In the genomic region with DNA sequence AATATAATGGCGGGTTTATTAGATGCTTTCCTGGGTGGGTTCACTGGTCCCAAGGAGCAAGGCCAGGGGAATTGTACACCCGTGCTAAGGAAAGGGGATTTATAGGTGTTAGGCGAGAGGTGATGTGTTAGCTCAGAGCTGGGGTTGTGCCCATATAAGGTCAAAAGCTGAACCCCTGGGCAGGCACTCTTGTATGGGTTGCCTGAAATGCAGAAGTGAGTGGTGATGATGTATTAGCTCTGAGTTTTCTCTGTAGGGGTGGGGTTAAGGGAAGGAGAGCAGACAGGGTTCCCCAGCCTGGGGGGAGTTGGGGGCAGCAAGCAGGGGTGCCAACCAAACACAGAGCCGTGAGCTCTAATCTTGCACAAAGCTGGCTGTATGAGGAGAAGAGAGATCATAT, we compare ENCODE assay signal across 24 mouse cellular contexts.
A peak's percentile ranks its signal among the peaks of the same experiment; 100 is the strongest.
DNase-seq lines count a peak whose midpoint lies in the region; ATAC-seq and TF ChIP-seq lines count a peak whose summit lies in the region.
"Had no signal": no experiment of that assay in that cellular context is flagged by ENCODE, and none has a peak within 500 bp of the region (broad histone marks: within the 10 kb centered on the region; RNA-seq: fewer than 3 reads in every experiment).

No protein-coding gene starts in this region.

- 0 out of 2 replicates have a peak, but pooled peaks have one; percentile 24 for ATAC-seq in liver, embryonic 16.5 days (ENCODE audit: low read depth)
- ATAC-seq in granulocyte monocyte progenitor cell, adult 5-6 weeks (replicated peaks; ENCODE audit: poor library complexity, severe bottlenecking) = peak; percentile 93
- peak; percentile 70; the same call in 1 of the 2 replicates for ATAC-seq in neutrophil, adult 5-6 weeks (ENCODE audit: extremely low read depth, insufficient number of reproducible peaks, low FRiP score, poor library complexity, severe bottlenecking)
- ATAC-seq in heart, embryonic 12.5 days (ENCODE audit: insufficient number of reproducible peaks, low FRiP score) = no peak
- ATAC-seq: forebrain, postnatal 0 days; hindbrain, embryonic 16.5 days; intestine, embryonic 16.5 days had no signal

- WGBS in liver, embryonic 16.5 days (ENCODE audit: insufficient replicate concordance) = 36% methylated on average over 4 of the region's 4 CpGs
- 66% methylated on average over 4 of the region's 4 CpGs for WGBS in heart, embryonic 12.5 days

- DNase-seq in liver (no peak), CH12.LX (ENCODE audit: extremely low read depth) (peak; percentile 32)
- DNase-seq in frontal cortex, adult 2 months (ENCODE audit: extremely low spot score in 1 of 2, low spot score in 1 of 2) = no peak
- DNase-seq: adrenal gland, postnatal 25 days; cerebellum, adult 9-10 months; forebrain, postnatal 0 days; gastrocnemius, postnatal 25 days; heart, adult 2 months; heart, postnatal 4 days; kidney, adult 9 months; kidney, postnatal 25 days; layer of hippocampus, postnatal 36 days; lung, adult 18-20 months; right cerebral cortex, postnatal 14 days had no signal

- H3K4me1 ChIP-seq in liver, embryonic 16.5 days (ENCODE audit: control insufficient read depth, low read depth, low read length) = no peaks in the 10 kb centered on the region
- H3K4me1 ChIP-seq in CH12.LX (ENCODE audit: control insufficient read depth in 1 of 2, insufficient read depth in 2 of 2) = peaks cover 2 to 24% of the 10 kb centered on the region in 2 experiments; a peak in 3 of 4 replicates
- H3K4me1 ChIP-seq in heart, embryonic 12.5 days (replicated peaks) = peaks cover 47% of the 10 kb centered on the region
- H3K4me1 ChIP-seq: forebrain, embryonic 10.5 days; midbrain, embryonic 10.5 days had no signal

- no peak overlapping the region for H3K27ac ChIP-seq in liver, embryonic 16.5 days (ENCODE audit: low read length)
- no peak overlapping the region for H3K27ac ChIP-seq in CH12.LX (ENCODE audit: insufficient read depth, low read depth)
- no peak overlapping the region for H3K27ac ChIP-seq in heart, embryonic 12.5 days (ENCODE audit: poor library complexity, severe bottlenecking)
- H3K27ac ChIP-seq: forebrain, embryonic 10.5 days; heart, adult 2 months; heart, embryonic 15.5 days; limb, embryonic 15.5 days; midbrain, embryonic 10.5 days had no signal

- dilution Hi-C loops in CH12.LX (cut with MboI; ENCODE audit: extremely low pct_ligation_motif_present, extremely low pct_unique_long_range_greater_than_20kb, low sequenced_read_pairs) = no loop called here

- in situ Hi-C loops in CH12.LX (cut with MboI; ENCODE audit: low pct_ligation_motif_present, low pct_unique_long_range_greater_than_20kb, low sequenced_read_pairs) = no loop called here

- H3K9me3 ChIP-seq in liver, embryonic 16.5 days (replicated peaks; ENCODE audit: control insufficient read depth, low read length) = no peaks in the 10 kb centered on the region
- H3K9me3 ChIP-seq in CH12.LX (replicated peaks; ENCODE audit: low read length) = no peaks in the 10 kb centered on the region
- no peaks in the 10 kb centered on the region for H3K9me3 ChIP-seq in heart, embryonic 12.5 days (replicated peaks)
- H3K9me3 ChIP-seq: forebrain, embryonic 10.5 days; heart, embryonic 15.5 days; limb, embryonic 15.5 days; midbrain, embryonic 10.5 days had no signal

- TF ChIP-seq POLR2A in CH12.LX (IDR thresholded peaks at IDR 0.05; ENCODE audit: low read depth, low read length) = no peak

- no peaks in the 10 kb centered on the region for H3K36me3 ChIP-seq in liver, embryonic 16.5 days (ENCODE audit: control insufficient read depth, insufficient read depth)
- no peaks in the 10 kb centered on the region for H3K36me3 ChIP-seq in CH12.LX (replicated peaks in 1 of 2; ENCODE audit: control insufficient read depth in 1 of 2, insufficient read depth in 1 of 2, low read length in 1 of 2)
- H3K36me3 ChIP-seq in heart, embryonic 12.5 days = no peaks in the 10 kb centered on the region
- H3K36me3 ChIP-seq: forebrain, embryonic 10.5 days; heart, embryonic 15.5 days; limb, embryonic 15.5 days; midbrain, embryonic 10.5 days had no signal

- H3K79me2 ChIP-seq in CH12.LX (replicated peaks; ENCODE audit: control insufficient read depth, extremely low read depth, insufficient read depth, poor library complexity, severe bottlenecking) = no peaks in the 10 kb centered on the region

- H3K27me3 ChIP-seq in liver, embryonic 16.5 days (ENCODE audit: control insufficient read depth, insufficient read depth, low read depth, low read length) = no peaks in the 10 kb centered on the region
- H3K27me3 ChIP-seq in CH12.LX (replicated peaks) = no peaks in the 10 kb centered on the region
- no peaks in the 10 kb centered on the region for H3K27me3 ChIP-seq in heart, embryonic 12.5 days (replicated peaks)
- H3K27me3 ChIP-seq: heart, embryonic 15.5 days; limb, embryonic 15.5 days had no signal

- no peak overlapping the region for H3K9ac ChIP-seq in liver, embryonic 16.5 days (ENCODE audit: low read depth, low read length)
- no peak overlapping the region for H3K9ac ChIP-seq in CH12.LX (ENCODE audit: insufficient read depth, low read depth)
- H3K9ac ChIP-seq in heart, embryonic 12.5 days = no peak overlapping the region
- H3K9ac ChIP-seq: forebrain, postnatal 0 days; heart, embryonic 15.5 days; limb, embryonic 15.5 days had no signal

- no peak for TF ChIP-seq CTCF in CH12.LX (conservative IDR thresholded peaks at IDR 0.05 in 1 of 2, IDR thresholded peaks at IDR 0.05 in 1 of 2; ENCODE audit: low read depth in 2 of 2, low read length in 2 of 2)

- no peak for TF ChIP-seq RAD21 in CH12.LX (IDR thresholded peaks at IDR 0.05; ENCODE audit: low read depth, low read length)

- H3K4me2 ChIP-seq in liver, embryonic 16.5 days (ENCODE audit: low read depth, low read length) = no peak overlapping the region
- no peak overlapping the region for H3K4me2 ChIP-seq in CH12.LX (ENCODE audit: insufficient read depth, low read depth, poor library complexity, severe bottlenecking)
- no peak overlapping the region for H3K4me2 ChIP-seq in heart, embryonic 12.5 days
- H3K4me2 ChIP-seq: heart, embryonic 15.5 days; limb, embryonic 15.5 days had no signal

- no peak overlapping the region for H3K4me3 ChIP-seq in liver, embryonic 16.5 days (ENCODE audit: low read depth, low read length)
- H3K4me3 ChIP-seq in CH12.LX (replicated peaks in 1 of 3; ENCODE audit: low read depth in 2 of 3, low read length in 2 of 3, poor library complexity in 1 of 3) = no peak overlapping the region
- no peak overlapping the region for H3K4me3 ChIP-seq in heart, embryonic 12.5 days
- H3K4me3 ChIP-seq: forebrain, embryonic 10.5 days; heart, adult 2 months; heart, embryonic 15.5 days; limb, embryonic 15.5 days; midbrain, embryonic 10.5 days had no signal

- TF ChIP-seq EP300 in CH12.LX (IDR thresholded peaks at IDR 0.05; ENCODE audit: low read length) = no peak

TF ChIP-seq in CH12.LX, 34 proteins besides CTCF, POLR2A, EP300 and RAD21:
- TF ChIP-seq ZNF384 (IDR thresholded peaks at IDR 0.05; ENCODE audit: low read depth, low read length) (no peak), UBTF (IDR thresholded peaks at IDR 0.05; ENCODE audit: low read depth, low read length) (no peak), MYC (IDR thresholded peaks at IDR 0.05; ENCODE audit: low read depth, low read length) (no peak), USF2 (conservative IDR thresholded peaks at IDR 0.05; ENCODE audit: low read depth, low read length) (no peak), ZMIZ1 (IDR thresholded peaks at IDR 0.05; ENCODE audit: low read depth, low read length) (no peak), ETS1 (conservative IDR thresholded peaks at IDR 0.05; ENCODE audit: low read depth, low read length) (no peak), KAT2A (IDR thresholded peaks at IDR 0.05; ENCODE audit: insufficient replicate concordance, low read length) (no peak), CHD1 (IDR thresholded peaks at IDR 0.05; ENCODE audit: low read depth, low read length) (no peak), GABPA (IDR thresholded peaks at IDR 0.05; ENCODE audit: insufficient replicate concordance, low read depth, low read length) (no peak), SMC3 (IDR thresholded peaks at IDR 0.05; ENCODE audit: low read depth, low read length) (no peak), IRF4 (IDR thresholded peaks at IDR 0.05; ENCODE audit: low read depth, low read length) (no peak)
